Mouse (Mus musculus): ENCODE results near the gene Marc2.

DNA sequence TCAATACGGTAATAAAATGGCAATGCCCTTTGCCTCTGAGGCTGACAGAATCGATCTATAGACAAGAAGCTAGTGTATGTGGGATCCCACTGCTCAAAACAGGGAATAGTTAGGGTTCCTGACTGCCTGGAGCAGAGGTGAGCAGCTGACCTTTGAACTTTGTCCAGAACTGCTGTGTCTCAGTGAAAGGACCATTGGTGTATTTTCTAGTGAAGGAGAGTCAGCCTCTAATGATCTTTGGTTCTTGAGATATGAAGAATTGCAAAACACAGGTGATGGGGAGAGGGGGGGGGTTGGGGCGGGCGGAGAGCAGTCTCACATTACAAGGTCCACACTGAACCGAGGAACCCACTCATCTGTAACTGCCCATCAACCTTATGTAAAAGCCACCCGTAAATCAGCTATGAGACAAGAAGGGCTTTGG is 36.7 kb downstream of the Marc2 start:
- TF ChIP-seq CTCF (IDR thresholded peaks at IDR 0.05; ENCODE audit: control insufficient read depth, insufficient read depth, insufficient read length): no peak
- TF ChIP-seq MAX (IDR thresholded peaks at IDR 0.05): no peak

Measured in C2C12 (cell line).